ENCODE assay signal across 25 mouse cellular contexts in genomic region chr4:104012150-104012549, GRCm38 (mm10).
DNase-seq lines count a peak whose midpoint lies in the region; ATAC-seq and TF ChIP-seq lines count a peak whose summit lies in the region.
"Had no signal": no experiment of that assay in that cellular context is flagged by ENCODE, and none has a peak within 500 bp of the region (broad histone marks: within the 10 kb centered on the region; RNA-seq: fewer than 3 reads in every experiment).

No protein-coding gene starts in this region.

- H3K4me2 ChIP-seq in forebrain, embryonic 15.5 days (replicated peaks), result no peak overlapping the region
- H3K4me2 ChIP-seq in forebrain, embryonic 11.5 days (ENCODE audit: low read depth, low read length, severe bottlenecking), result no peak overlapping the region
- H3K4me2 ChIP-seq: embryonic facial prominence, embryonic 12.5 days; heart, embryonic 15.5 days; liver, embryonic 15.5 days; neural tube, embryonic 12.5 days had no signal

- no peak for TF ChIP-seq CTCF in layer of hippocampus, adult 2 months (conservative IDR thresholded peaks at IDR 0.05)

- H3K4me1 ChIP-seq in forebrain, embryonic 15.5 days, result peaks cover 27% of the 10 kb centered on the region
- H3K4me1 ChIP-seq in forebrain, embryonic 11.5 days (replicated peaks; ENCODE audit: control insufficient read depth, insufficient read depth, low read length), result 0 out of 2 replicates have a peak, but pooled peaks cover 2% of the 10 kb centered on the region
- H3K4me1 ChIP-seq: embryonic facial prominence, embryonic 12.5 days; heart, embryonic 15.5 days; limb, embryonic 10.5 days; liver, embryonic 15.5 days; neural tube, embryonic 12.5 days had no signal

- no peaks in the 10 kb centered on the region for H3K9me3 ChIP-seq in forebrain, embryonic 15.5 days
- H3K9me3 ChIP-seq in forebrain, embryonic 11.5 days (ENCODE audit: control insufficient read depth, low read length), result no peaks in the 10 kb centered on the region
- H3K9me3 ChIP-seq: embryonic facial prominence, embryonic 12.5 days; heart, embryonic 15.5 days; limb, embryonic 10.5 days; liver, embryonic 15.5 days; neural tube, embryonic 12.5 days had no signal

- DNase-seq in forebrain, embryonic 11.5 days (ENCODE audit: low spot score), result no peak
- no peak for DNase-seq in layer of hippocampus, adult 2 months (ENCODE audit: low spot score in 2 of 2)
- DNase-seq in layer of hippocampus, postnatal 14 days (ENCODE audit: low spot score in 2 of 2), result no peak
- DNase-seq in retina, embryonic 14.5 days (ENCODE audit: low spot score), result peak; percentile 5
- DNase-seq in retina, postnatal 1 day, result no peak
- no peak for DNase-seq in gastrocnemius, postnatal 4 days (ENCODE audit: low spot score in 2 of 2)
- DNase-seq: adrenal gland, postnatal 14 days; cerebellum, adult 11 months; cerebellum, postnatal 10 days; gastrocnemius, postnatal 36 days; heart, postnatal 36 days; kidney, adult 8-10 months; kidney, postnatal 10 days; liver; lung, postnatal 4 days; right cerebral cortex, adult 18-20 months; right cerebral cortex, postnatal 4 days; thymus, postnatal 14 days had no signal

- H3K27me3 ChIP-seq in forebrain, embryonic 15.5 days, result no peaks in the 10 kb centered on the region
- H3K27me3 ChIP-seq in forebrain, embryonic 11.5 days (ENCODE audit: control insufficient read depth, insufficient read depth, low read length), result no peaks in the 10 kb centered on the region
- H3K27me3 ChIP-seq: embryonic facial prominence, embryonic 12.5 days; heart, embryonic 15.5 days; liver, embryonic 15.5 days; neural tube, embryonic 12.5 days had no signal

- H3K27ac ChIP-seq in forebrain, embryonic 15.5 days (replicated peaks), result peak overlapping the region; percentile 56
- no peak overlapping the region for H3K27ac ChIP-seq in forebrain, embryonic 11.5 days (ENCODE audit: low read depth, low read length)
- peak overlapping the region; percentile 77 for H3K27ac ChIP-seq in layer of hippocampus, adult 2 months
- H3K27ac ChIP-seq: embryonic facial prominence, embryonic 12.5 days; heart, embryonic 15.5 days; limb, embryonic 10.5 days; liver, embryonic 15.5 days; neural tube, embryonic 12.5 days had no signal

- ATAC-seq in forebrain, embryonic 15.5 days (replicated peaks), result no peak
- ATAC-seq in forebrain, embryonic 11.5 days (replicated peaks; ENCODE audit: low FRiP score), result no peak
- ATAC-seq: CD4-positive, CD25-positive, alpha-beta regulatory T cell, adult 4 months had no signal

- H3K9ac ChIP-seq in forebrain, embryonic 15.5 days (replicated peaks), result no peak overlapping the region
- H3K9ac ChIP-seq in forebrain, embryonic 11.5 days (ENCODE audit: low read length), result no peak overlapping the region
- H3K9ac ChIP-seq: embryonic facial prominence, embryonic 12.5 days; heart, embryonic 15.5 days; liver, embryonic 15.5 days; neural tube, embryonic 12.5 days had no signal

- no peaks in the 10 kb centered on the region for H3K36me3 ChIP-seq in forebrain, embryonic 15.5 days
- no peaks in the 10 kb centered on the region for H3K36me3 ChIP-seq in forebrain, embryonic 11.5 days (ENCODE audit: control insufficient read depth, insufficient read depth, low read length)
- H3K36me3 ChIP-seq: embryonic facial prominence, embryonic 12.5 days; heart, embryonic 15.5 days; limb, embryonic 10.5 days; liver, embryonic 15.5 days; neural tube, embryonic 12.5 days had no signal

- 90% methylated on average over 4 of the region's 4 CpGs for WGBS in forebrain, embryonic 15.5 days
- WGBS in forebrain, embryonic 11.5 days, result 89% methylated on average over 4 of the region's 4 CpGs

- no peak overlapping the region for H3K4me3 ChIP-seq in forebrain, embryonic 15.5 days
- no peak overlapping the region for H3K4me3 ChIP-seq in forebrain, embryonic 11.5 days (ENCODE audit: low read depth, low read length)
- no peak overlapping the region for H3K4me3 ChIP-seq in layer of hippocampus, adult 2 months
- H3K4me3 ChIP-seq: embryonic facial prominence, embryonic 12.5 days; heart, embryonic 15.5 days; limb, embryonic 10.5 days; liver, embryonic 15.5 days; neural tube, embryonic 12.5 days had no signal
